Mouse (Mus musculus) 3134 (cell line): ENCODE measurements at regions not wholly inside any gene's neighbourhood (a gene's known extent, or its start where the extent isn't known, plus 50 kb on each side); places are given as distances from the start of the nearest gene placed in this dataset.

Source experiments
- DNase-seq: peaks from one replicate; pipeline ENCODE4 v3.0.0-alpha.2; 2011; ENCODE audit warnings: low spot score; ENCODE audit not compliant: insufficient read length; ENCODE audit errors: extremely low read depth

DNA sequence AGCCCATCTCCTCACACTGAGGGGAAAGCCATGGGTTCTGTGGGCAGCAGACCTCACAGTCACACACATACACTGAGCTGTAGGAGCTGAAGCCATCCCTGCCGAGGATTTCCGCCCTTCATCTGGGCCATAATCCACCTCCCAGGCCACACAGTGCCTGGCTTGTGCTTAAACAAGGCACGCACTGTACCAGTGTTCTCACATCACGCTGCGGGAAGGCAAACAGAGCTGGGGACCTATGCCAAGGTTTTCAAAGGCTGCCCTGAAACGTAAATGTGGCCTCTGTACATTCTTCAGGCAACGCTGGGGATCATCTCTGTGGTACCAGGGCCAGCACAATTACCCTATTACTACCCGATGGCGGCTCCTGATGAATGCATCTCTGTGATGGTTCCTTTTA lies 627.6 kb downstream of the Insc start:
- no peak for DNase-seq

DNA sequence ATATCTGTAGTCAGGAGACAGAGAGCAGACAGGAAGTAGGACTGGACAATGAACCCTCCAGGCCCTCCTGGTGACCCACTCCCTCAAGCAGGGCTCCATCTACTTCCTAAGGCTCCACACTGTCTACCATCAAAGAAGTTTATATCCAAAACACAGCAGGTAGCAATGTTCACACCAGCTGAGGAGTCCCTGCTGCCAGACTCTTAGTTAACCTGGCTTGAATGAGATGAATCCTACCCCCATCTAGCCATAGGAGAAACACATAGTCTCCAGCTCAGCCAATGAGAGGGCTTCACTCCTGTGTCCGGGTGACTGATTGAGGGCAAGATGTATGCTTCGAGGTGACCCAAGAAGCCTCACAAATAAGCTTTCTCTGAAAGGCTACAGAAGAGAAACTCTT lies 629.4 kb downstream of the Insc start:
- DNase-seq = no peak

DNA sequence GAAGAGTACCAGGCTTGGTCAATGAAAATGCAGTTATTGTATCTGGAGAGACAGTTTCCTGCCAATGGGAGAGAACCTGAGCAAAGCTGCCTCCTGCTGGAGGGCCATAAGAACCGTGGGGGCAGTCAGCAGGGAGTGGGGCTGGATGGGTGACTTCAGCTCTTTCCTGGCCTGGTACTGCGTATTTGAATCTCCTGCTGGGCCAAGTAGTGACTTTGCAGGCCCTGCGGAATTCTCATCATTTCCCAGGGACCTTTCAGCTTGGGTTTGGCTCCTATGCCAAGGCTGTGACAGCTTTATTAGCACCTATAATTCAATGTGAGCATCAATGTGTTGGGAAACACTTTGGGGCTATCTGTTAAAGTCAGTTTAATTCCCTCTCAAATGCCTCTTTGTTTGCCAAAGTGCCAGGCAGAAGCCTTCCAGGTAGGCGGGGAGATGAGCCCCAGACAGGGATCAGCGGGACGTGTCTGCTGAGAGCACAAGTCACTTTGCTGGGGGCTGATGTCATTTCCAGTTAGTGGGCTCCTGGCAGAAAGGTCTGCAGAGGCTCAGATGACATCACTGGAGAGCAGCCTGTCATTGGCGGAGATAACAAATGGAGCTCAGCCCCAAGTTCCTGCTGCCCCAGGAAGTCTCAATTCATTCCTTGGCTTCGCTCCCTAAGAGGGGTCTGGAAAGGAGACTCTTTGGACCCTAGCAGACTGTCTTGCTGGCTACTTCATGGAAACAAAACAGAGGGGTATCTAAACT lies 630.5 kb downstream of the Insc start:
- DNase-seq = no peak

DNA sequence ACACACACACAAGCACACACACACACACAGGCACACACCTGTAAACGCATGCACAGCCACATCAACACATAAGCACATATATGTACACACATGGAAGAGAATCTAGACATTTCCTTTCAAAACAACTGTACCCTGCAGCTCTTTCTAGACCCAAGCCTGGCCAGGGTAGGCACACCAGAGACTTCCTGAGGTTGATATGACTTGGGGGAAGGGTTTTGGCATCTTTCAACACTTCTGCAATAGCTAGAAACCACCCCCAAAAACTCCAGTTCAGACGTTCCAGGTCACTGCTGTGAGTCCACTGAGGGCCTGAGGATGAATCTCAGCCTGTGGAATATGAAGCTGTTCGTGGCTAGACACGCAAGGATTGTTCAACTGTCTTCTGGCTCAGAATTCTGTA lies 632.6 kb downstream of the Insc start:
- no peak for DNase-seq

DNA sequence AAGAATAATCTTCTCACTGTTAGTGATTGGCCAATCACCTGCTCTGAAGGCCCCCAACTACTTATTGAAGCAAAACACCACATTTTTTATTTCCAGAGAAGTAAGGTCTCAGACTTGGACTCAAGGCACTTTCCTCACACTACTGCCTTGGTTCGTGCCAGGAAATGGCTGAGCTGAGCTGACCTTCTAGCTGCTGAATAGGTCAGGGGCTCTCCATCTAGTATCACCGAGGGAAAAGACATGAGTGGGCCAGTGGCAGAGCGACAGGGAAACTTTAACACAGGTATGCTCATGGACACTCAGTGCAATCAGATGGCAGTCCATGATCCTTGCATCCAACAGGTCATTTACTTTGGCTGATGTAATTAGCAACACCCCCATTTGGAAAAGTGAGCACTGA lies 635.3 kb downstream of the Insc start:
- no peak for DNase-seq

DNA sequence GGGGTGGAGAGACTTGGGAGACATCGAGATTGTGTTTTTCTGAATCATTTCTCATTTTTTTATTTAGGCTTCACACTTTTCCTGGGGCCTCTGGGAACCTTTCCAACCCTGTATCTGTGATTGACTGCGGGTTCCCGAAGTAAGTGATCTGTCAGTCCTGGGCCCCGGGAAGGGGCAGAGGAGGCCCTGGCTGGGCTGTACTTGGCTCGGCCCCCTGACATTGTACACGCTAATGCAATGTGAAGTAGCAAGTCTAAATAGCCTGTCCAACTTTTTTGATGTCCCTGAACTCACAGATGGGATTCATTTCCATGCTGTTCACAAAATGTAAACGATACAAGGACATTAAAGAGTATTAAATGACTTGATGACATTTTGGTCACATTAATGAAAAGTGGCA lies 636.1 kb downstream of the Insc start:
- no peak for DNase-seq

DNA sequence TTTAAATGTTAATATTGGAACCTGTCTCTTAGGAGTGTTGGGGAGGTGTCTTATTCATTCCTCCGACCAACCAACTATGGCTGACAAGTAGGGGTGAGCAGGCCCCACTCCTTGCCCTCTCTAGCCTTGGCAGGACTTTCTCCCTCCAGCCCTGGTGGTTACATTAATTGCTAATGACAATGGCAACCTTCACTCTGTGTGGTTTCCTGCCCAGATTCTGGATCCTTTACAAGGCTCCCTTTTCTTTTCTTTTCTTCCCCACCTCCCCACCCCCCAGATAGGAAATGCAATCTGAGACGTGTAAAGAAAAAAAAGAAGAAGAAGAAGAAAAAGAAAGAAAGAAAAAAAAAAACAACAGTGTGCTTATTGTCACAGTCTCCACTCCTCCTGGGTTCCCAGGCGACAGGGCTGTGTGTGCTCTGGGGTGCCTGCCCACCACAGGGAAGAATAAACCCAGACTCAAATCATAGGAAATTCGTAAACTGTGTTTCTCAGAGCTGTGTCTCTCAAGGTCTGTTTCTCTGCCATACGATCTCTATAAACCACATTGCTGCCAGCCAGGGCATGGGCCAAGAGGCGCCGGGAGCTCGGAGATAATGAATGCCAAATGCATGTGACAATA lies 637.6 kb downstream of the Insc start:
- DNase-seq = no peak

DNA sequence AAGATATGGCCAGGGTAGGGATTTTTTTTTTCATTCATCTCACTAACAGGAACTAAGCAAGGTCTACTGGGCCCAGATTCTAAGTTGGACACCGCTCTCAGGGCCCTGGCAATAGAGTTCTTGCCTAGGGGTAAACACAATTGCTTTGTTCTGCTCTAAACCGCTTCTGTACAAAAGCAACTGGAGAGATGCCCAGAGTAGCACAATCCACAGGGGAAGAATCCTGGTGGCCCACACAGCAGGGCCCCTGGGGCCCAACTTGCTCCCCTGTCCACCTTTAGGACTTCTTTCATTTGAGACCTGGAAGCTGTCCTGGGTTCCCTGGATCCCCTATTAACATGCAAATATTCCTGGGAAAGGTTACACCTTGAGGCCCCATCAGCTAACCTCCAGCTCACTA lies 639.4 kb downstream of the Insc start:
- DNase-seq = no peak

DNA sequence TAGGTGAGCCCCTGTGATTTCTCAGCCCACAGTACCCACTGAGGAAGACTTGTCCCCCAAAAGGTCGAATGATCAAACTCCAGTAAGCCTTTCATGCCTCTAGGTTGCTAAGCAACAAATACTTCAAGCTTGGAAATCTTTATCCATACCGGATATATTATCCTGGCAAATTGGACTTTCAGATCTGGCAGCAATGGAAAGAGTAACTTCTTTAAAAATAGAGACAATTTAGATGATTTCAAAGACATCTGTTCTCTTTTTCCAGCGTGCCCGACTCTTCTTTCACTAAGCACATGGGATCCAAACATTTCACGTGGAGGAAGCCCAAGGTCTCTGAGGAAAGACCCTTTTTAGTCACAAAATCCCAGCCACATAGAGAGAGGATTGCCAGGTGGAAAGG lies 645.4 kb downstream of the Insc start:
- no peak for DNase-seq

DNA sequence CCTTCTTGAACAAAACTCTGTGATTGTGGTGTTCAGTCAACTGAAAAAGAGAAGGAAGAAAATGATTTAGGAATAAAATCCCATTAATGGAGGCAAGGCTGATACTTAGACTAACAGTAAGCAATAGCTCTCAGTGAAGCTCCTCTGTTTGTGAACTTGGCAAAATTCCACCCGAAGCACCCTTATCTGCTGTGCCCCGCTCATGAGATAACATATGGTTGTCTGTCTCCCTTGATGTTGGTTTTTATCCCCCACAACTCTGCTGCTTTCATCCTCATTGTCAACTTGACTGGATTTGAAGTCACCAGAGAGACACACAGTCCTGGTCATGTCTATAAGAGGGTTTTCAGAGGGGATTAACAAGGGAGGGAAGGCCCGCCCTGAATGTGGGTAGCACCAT lies 646.1 kb downstream of the Sox6 start:
- no peak for DNase-seq

DNA sequence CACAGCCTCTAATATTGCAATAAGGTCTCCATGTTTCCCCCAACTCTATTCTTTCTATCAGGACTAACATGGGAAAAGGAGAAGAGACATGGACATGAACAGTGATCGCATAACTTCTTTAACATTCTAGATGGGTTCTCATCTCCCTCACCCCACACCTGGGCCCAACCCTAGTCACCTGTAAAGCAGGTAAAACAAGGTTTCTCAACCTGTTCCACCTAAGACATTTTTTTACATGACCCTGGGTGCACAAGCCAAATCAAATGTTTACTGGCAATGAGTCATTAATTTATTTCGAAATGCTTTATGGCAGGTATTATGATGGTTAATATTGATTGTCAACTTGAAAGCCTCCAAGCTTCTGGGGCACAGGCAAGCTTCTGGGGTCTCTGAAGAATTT lies 640.4 kb downstream of the Sox6 start:
- no peak for DNase-seq

DNA sequence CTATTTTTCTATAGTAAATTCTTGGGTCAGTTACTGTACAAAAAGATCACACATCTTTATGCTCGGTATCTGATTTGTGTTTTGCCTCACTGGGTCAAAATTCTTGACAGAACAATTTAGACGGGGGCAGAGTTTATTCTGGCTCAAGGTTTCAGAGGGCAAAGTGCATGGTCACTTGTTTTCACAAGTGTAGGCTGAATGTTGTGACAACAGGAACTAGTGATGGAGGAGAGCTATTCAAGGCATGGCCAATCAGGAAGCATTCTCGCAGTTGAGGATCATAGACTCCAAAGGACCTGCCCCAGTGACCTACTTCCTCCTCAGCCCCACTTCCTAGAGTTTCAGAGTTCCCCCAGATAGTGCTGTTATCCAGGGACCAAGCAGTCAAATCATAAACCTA lies 639.1 kb downstream of the Sox6 start:
- DNase-seq = no peak

DNA sequence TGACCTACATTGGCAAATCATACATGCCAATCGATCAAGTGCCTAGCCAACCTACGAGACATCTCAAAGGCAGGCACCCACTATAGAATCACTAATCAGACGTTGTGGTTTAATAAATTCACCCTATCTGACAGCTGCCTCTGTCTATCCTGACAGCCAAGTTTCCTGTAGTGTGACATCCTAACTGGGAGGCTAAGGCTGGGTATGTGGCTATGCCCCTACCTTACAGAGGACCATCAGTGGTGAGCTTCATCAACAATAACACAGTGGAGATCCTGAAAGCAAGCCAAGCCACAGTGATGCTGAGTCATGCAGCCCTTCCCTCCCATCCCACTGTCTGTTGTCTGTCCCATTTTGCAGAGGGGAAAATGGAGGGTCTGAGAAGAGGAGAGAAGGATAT lies 630.7 kb downstream of the Sox6 start:
- DNase-seq = no peak

DNA sequence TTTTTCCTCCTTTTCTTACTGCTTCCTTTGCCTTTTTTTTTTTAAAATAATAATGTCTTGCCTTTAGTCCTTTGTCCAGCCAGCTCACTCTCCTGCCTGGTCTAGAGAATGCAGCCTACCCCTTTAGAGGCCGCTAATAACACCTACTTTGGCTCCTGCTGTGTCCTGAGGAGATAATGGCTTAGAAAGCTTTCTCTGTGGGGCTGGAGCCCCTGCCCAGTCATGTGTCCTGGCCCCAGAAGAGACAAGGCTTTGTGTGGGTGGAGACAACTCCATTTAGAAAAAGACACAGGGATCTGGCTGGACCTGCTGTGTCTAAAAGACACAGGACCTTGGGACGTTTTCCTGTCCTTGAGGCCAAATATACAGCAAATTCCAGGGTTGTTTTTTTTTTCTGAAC lies 629.7 kb downstream of the Sox6 start:
- DNase-seq = no peak

DNA sequence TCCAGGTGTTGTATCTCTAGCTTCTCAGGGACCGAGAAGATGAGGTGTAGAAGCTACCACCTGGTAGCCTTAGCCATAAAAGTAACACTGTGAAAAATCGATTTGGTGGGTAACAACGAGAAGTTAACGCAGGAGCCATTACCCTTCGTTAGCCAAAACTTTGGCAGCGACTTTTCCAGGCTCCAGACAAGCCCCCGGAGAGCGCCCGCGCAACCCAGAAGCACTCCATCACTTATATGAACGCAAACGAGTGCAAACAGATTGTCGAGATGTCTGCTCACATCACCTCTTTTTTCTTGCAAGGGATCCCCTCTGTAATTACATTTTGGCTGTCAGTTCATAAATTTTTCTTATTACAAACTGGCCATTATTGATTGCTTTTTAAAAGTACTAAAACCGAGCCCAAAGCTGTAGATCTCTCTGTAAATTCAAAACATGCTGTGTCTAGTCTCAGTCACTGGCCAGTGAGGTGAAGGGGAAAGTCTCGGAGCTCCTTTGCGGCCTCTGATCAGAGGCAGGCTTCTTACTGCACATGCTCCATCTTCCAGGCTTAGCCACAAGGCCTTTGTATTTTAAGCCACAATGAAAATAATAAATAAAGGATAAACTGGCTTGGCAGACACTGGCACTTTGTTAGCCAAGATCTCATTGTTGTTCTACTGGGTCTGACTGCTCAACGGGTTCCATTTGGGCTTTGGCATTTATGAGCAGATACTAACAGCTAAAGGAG lies 627.9 kb downstream of the Sox6 start:
- no peak for DNase-seq

DNA sequence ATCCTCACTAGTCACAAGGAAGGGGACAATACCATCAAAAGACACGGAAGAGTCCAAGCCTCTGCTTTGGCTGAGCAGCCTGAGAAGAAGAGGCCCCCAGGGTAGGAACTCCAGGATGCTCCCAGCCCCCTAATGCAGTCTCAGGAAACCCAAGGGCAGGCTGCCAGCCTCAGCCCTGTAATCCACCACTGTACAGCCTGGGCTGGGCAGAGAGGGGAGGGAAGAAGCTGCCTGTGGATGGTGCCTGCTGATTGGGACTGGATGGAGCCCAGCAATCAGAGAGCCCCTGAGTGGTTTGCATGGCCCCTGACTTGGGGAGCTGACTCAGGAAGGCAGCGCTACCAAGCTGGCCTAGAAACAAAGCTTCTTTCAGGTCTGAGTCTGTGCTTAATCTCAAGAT lies 627.1 kb downstream of the Sox6 start:
- no peak for DNase-seq

DNA sequence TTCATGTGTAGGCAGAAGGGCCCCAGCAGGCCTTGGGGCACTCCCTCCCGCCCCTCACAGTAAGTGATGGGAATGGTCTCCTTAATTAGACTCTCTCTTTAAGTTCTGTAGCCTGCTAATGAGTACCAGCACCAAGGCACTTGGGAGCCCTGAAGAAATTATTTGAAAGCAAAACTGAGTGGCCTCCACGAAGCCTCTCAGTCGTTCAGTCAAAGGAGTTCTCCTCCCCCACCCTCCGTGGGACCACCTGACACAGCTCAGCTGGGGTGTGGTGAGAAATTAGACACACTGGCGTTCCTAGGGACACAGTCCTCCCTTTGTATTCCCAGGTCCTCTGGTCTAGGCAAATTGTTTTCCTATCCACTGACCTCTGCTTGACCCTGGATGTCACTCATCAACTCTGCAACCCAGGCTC lies 623.4 kb downstream of the Sox6 start:
- DNase-seq = no peak
